Mouse (Mus musculus): ENCODE results near the gene Serpinb6e.

The Serpinb6e gene

DNA sequence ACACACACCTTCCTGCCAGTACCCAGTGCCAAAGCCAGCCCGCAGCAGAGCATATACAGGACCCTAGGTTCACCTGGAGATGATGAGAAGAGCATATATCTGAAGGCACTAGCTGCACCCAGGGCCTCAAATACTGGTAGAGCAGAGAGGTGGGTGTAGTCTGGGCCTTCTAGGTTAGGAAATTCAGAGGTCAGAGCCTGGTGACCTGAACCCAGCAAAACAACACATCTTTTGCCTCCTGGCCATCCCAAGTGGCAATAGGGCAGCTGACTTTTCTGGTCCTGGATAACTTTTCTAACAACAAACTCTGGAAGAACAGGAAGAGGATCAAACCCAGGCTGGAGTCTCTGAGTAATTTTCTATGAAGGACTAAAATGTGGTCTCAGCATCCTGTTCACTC is at the start of gene Serpinb6e:
TSS of gene Serpinb6e (minus strand) at position 101 of the 400 bp plus-strand sequence.
- DNase-seq, result no peak

DNA sequence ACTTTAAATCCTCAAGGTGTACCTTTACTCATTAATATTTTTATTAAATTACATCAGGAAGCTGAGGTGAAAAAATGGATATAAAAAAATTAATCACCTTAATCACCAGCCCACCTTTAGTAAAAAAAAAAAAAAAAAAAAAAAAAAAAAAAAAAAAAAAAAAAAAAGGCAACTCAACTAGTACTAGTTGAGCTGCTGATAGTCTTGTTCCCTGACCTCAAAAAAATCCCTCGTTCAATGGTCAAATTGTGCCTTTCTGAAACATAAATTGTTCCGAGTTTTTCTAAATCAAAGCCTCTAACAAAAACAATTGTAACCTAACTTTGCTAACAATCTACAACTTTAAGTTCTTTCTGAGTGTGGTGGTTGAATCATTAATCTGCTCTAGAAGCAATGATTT is 12.5 kb downstream of the Serpinb6e start:
- DNase-seq, result no peak

DNA sequence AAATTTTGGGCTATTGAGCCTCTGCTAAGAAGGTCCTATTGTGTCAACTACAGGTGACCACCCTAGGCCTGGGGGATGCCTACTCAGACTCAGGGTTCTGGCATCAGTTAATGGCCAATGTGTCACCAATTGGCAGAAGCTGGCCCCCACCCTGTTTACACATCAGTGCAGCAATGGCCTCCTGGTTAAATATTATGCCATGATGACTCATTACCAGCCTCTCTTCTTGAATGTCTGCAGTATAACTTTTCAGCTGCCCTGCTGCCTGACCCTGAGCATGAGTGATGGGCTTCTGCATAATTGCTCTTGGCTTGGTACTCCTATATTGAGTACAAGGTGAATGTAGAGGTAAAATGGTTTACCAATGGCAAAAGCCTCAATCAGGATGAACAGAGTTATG is 19.8 kb downstream of the Serpinb6e start:
- DNase-seq, result no peak

DNA sequence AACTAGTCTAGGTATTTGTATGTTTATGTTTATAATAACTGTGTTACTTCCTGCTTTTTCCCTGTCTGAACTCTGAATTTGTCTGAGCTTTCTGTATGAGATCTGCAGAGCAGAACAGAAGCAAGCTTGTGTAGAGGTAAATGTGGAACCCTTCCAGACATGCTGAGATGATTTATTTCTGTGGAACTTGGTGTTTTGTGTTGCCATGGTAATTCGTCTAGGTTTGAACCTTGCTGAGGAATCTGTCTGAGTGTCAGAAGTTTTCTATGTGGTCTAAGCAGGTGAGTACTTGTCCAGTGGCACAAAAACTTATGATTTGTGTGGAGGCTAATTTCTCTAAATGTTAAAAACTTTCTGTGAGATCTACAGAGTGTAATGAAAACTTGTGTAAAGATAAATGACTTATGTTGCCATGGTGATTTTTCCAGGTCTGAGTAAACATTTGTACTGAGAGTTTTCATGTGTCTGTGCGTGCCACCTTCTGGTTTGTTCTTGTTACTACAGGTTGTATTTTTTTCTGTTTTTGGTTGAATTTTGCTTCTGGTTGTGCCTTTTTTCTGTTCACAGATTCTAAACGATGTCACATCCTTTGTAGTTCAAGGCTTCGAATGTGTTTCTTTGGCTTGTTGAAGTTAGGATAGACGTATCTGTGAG is 21.6 kb downstream of the Serpinb6e start:
- no peak for DNase-seq
